Mouse (Mus musculus) cerebellum, adult 18-20 months (tissue): Measurements from ENCODE around the gene Atp6v0b.
A peak's percentile ranks its signal among the peaks of the same experiment; 100 is the strongest.

Source experiments
- DNase-seq, 2 experiments: peaks; one replicate each; pipeline ENCODE4 v3.0.0; 2021

Atp6v0b gene

GRCm38 (mm10) chr4:117887133-117887532, at the start of gene Atp6v0b:
Atp6v0b (minus strand) TSS chr4:117887333.
- DNase-seq = peak; percentile 97 to 98

GRCm38 (mm10) chr4:117934081-117934480, 46.9 kb upstream of the Atp6v0b start:
- no peak for DNase-seq

DNA sequence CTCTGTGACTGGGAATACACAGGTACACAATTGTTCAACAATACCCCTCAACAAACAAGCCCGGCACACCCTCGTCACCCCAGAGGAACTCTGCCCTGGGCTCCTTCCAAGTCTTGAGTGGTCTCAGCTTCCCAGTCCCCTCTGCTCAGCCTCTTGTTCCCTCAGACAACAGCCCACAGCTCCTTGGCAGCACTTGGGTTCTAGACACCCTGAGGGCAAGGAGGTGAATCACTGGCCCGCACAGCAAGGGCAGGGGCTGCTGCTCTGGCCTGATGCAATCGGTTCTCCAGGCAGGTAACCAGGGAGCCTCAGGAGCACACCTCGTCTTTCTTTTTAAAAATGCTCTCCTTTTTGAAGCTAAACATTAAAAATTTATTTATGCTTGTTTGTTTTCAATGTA, 46.1 kb upstream of the Atp6v0b start:
- DNase-seq = no peak

- peak in 1 of 2 experiments; percentile 28 for DNase-seq
Measured at GRCm38 (mm10) chr4:117929391-117929881, 42.3 kb upstream of the Atp6v0b start, which contains the start of gene Artn. Artn (minus strand) TSS chr4:117929763.

DNA sequence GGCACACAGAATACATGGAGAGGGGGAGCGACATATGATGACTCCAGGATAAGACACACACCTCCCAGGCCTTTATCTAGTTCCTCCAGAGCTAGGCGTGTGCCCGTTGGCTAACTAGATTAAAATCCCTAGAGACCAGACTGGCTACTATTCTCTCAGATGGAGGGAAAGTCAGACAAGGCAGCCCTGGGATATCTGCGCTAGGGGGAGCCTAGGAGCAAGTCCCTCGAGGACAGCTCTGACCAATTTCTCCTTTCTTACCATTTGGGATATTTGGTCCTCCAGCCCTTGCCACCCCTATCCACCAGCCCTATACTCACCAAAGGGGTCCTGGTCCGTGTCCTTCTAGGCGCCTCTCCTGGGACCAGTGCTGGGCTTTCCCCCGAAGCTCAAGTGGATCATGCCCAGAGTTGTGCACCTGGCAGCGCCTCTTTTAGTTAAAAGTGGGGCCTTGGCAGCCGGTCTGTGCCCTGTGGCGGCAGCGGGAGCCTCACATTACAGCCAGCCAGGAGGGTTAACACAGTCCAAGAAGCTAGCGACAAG, 41.6 kb upstream of the Atp6v0b start:
- DNase-seq = peak; percentile 62 to 64

DNA sequence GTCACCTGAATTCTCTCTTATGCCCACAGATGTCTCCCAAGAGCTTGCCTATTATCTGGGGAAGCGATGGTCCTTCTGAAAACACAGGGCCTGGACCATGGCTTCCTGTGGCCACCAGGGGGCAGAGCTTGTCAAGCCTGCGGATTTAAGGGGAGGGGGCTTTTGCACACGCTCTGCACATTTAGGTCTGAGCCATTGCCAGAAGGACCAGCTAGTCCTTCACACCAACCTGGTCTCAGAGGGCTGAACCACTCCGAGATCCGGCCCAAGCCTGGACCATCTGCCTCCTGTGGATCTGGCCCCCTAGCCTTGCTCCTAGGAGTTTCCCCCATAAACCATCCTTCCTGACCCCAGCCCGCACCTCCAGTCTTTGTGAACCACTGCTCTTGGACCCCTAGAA, 41.1 kb upstream of the Atp6v0b start:
- DNase-seq = peak; percentile 38 to 51

DNA sequence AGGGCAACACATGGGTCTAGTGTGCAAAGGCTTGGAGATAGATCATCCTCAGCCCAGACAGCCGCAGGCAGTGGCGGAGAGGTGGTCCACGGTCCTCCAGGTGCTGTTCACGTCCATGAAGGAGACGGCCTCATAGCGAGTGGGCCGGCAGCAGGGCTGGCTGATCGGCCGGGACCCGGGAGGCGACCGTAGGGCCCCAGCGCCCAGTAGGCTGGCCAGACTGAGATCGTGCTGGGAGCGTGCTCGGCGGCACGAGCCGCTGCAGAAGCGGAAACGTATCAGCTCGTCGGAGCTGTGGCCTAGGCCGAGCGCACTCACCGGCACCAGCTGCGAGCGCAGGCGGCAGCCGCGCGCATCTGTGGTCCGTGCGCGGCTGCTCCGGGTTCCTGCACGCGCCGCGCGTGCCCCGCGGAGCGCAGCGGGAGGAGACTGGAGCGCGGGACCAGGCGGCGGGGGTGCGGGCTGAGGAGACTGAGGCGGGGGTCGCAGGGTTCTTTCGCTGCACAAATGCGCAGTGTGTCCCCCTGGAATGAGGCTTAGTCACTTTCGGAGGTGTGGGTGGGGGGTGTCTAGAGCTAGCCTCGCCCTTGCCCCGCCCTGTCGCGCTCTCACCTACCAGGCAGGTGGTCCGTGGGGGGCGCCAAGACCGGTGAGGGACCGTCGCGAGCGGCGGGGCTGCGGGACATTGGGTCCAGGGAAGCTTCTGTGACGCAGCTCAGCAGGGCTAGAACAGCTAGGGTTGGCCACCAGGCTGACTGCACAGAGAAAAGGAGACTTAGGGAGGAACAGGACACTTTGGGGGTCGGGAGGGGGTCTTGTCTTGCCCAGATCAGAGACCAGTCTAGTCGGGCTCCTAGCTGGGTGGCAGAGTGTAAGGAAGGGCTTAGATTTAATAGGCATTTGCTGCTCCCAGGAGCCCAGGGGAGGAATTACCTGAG, 39.7 kb upstream of the Atp6v0b start:
- DNase-seq = peak; percentile 50 to 69

DNA sequence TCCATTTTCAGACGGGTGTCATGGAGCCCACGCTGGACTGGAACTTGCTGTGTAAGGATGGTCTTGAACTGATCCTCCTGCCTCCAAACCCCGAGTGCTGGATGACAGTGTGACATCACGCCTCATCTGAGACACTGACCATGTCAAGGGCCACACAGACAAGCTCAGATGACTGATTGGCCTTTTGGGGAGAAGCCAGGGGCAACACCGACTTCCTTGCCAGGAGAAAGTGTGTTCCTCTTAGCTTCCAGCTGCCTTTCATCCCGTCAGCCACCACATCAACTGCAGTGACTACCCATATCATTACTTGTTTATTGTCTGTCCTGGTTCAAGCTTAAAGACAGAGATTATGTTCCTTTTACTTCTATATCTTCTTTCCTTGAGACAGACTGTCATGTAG, 37.8 kb upstream of the Atp6v0b start:
- no peak for DNase-seq

GRCm38 (mm10) chr4:117923450-117923849, 36.3 kb upstream of the Atp6v0b start:
- DNase-seq = no peak

DNA sequence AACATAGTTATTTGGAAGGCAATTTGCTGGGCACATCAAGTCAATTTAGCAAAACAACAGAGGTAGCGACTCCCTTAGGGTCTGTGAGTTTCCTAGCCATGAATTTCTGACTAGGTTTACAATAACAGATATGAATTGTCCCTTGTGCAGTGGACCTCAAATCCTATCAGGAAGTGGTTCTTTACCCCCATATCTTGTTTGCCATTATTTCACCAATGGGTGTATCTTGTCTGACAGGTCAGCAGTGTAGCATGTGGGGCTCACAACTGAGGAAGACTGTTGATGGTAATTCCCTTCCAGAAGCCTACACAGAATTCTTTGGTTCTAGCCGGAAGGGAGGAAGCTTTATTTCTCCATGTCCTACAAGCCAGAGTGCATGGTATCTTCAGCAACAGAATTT, 34.2 kb upstream of the Atp6v0b start:
- DNase-seq = no peak

DNA sequence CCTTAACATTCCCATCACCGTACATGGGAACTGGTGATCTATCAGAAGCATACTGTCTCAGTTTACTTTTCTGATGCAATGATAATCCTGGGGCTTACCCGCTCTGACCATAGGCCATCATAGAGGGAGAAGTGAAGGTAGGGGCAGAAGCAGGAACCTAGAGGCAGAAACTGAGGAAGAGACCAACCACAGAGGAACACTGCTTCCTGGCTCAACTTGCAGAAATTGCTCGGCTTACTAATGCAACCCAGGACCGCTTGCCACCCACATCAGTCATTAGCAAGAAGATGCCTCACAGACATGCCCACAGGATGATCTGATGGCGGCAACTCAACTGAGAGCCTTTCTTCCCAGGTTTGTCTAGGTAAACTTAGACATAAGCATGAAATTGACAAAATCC, 31.6 kb upstream of the Atp6v0b start:
- no peak for DNase-seq

GRCm38 (mm10) chr4:117918261-117918660, 31.1 kb upstream of the Atp6v0b start:
- DNase-seq = no peak

- DNase-seq = no peak
Measured at GRCm38 (mm10) chr4:117917847-117918246, 30.7 kb upstream of the Atp6v0b start.

- DNase-seq = no peak
Measured at GRCm38 (mm10) chr4:117917402-117917801, 30.3 kb upstream of the Atp6v0b start.

DNA sequence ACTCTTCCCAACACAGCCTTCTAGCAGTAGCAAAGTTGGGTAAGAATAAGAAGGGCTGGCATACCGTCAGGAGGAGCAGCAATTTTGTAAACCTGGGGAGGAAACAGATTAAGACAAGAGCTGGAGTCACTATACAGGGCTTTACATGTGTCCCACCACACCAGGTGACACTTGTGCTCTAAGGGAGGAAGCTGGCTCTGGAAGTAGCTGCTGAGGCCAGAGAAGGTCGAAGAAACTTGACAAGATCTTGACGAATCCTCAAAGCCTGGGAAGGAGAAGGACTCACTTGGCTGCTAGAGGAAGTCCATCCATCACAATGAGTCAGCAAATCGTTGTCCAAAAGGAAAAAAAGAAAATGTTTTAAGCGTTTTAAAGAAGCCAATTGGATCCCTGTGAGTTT, 29.3 kb upstream of the Atp6v0b start:
- DNase-seq = no peak

DNA sequence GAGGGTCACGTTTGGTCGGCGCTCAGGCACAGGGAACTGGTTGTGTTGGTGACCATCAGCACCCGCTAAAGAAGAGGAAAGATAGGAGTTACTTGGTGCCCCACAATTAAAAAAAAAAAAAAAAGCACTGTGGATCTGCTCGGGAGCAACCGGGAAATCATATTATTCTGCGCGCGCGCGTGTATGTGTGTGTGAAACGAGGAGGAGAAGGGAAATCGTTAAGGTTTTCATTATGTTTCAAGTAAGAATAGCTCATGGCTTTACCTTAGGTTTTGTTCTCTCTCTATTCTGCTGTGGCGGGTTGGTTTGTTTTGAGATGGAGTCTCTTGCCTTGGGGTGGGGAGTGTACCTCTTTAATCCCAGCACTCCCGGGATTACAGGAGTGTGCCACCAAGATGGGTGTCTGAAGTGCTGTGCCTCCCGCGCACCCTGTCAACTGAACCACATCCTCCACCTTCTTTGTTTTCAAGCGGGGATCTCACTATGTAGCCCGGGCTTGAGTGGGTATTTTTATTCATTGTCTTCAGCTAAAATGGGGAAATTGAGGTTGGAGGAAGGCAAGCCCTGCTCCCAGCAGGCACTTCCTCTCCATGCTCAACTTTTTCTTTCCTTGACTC, 28.5 kb upstream of the Atp6v0b start:
- no peak for DNase-seq

DNA sequence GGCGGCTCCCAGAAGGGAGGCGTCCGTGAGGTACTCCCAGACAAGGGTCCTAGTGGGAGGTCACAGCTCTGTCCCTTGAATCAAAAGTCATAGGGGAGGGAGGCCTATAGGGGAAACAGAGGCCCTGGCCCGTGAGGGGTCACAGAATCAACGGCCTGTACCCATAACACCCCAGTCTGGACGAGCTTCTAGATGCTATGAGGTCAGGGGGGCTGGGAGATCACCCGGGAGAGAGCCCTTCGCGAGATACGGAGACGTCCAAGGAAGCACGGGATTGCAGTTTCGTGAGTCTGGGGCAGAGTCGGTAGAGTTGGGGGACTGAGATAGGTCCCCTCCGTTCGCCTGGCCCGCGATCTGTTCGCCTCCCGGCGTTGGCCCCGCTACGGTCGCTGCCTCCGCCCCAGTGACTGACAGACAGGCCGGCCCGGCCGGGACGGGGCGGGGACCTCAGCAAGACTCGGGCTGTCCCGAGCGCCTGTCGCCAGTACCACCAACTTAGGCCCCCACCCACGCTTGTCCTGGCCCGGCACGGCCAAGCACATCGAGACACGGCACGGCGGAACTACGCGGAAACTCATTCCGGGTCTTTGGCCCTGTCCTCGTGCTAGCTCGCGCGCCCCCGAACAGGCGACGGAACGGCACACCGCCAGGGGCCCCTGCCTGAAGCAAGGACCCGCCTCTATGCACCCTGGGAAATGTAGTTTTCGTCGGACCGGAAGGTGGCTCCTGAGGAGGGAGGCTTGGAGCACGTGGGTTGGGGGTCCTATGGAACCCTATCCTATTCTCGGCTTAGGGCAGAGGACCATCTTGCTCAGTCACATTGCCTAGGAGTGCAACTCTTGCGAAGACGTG, 27.7 kb upstream of the Atp6v0b start, which contains the start of gene Ipo13:
Gene Ipo13, minus strand, starts transcription at position 409 of the 852 bp plus-strand sequence.
- DNase-seq = peak; percentile 91 to 95

GRCm38 (mm10) chr4:117914031-117914430, 26.9 kb upstream of the Atp6v0b start:
- peak; percentile 53 to 63 for DNase-seq

DNA sequence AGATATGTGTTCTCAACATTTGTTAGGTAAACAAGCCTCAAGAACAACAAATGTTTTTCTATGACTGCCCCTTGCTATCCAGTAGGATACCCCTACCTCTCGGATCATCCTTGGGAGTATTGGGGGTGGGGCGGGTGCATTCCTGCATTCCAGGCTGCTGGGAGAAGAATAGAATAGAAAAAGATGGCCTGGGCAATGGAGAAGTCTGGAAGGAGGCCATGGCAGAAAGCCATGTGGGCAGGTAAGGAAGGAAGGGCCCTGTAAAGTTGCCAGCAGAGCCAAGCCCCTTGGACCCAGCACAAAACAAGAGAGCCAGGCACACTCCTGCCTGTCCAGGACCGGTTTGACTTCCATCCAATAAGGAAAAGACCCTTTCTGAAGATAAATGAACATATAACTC, 26.3 kb upstream of the Atp6v0b start:
- peak; percentile 80 to 84 for DNase-seq

DNA sequence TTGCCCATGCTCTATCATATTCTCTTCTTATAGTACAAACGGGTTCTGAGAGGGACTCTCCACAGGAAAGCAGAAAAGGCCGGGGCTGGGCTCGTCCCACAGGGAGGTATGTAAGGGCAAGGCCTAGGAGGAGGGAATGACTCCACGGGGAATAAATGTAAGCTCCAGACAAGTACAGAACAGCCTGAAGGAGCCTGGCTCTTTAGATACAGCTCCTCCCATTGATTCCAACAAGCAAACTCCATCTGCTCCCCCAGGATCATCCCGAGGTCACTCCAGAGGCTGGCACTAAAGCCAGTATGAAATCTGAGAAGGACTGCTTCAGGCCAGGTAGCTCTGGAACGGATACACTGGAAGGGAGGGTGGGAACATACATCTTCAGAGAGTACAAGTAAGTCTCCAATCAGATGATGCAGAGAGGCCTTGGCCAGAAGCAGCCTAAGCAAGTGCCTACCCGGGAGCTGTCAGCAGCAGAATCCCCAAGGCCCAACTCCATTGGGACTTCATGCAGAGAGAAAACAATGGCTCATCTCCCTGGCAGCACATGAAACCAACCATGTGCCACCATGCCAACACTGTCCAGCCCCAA, 25.6 kb upstream of the Atp6v0b start:
- DNase-seq = peak in 1 of 2 experiments; percentile 48

DNA sequence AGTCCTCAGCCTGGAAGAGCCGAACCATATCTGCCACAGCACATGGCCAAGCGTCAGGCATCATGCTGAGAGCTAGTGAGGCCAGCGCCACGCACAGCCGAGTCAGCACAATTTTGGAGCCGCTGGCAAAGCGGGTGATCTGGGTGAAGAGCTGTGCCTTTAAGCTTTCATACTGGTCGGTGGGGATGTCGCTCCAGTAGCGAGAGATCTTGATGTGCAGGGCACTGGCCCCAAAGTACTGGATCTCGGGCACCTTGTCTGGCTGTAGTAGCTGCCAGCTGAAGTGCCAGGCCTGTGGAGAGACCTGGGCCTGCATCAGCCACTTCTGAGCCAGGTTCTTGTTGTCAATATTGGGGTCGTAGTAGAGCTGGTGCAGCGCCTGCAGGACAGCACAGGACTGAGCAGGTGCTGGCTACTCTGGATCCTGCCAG, 25.0 kb upstream of the Atp6v0b start:
- peak; percentile 75 to 77 for DNase-seq
